Mouse (Mus musculus) forebrain, embryonic 12.5 days (tissue): ENCODE results near the gene Folr1. TPM values are rescaled to one million over a fixed set of nuclear protein-coding genes. Genes with fewer than 3 reads are reported as not detected.
A peak's percentile ranks its signal among the peaks of the same experiment; 100 is the strongest.

Experiments used
- ATAC-seq: fragments of 200-750 bp; cut with Nextera tagmentation; 2 replicates; pipeline ENCODE4 v1.8.0; 2017; ENCODE audit warnings: moderate TSS enrichment; ENCODE audit not compliant: low FRiP score
- H3K27ac ChIP-seq: fragments of 300-500 bp; sonication (generic); 2 replicates; pipeline ENCODE4 v1.5.1; 2016; ENCODE audit warnings: mild to moderate bottlenecking
- H3K27me3 ChIP-seq: fragments of 300-500 bp; sonication (generic); 2 replicates; pipeline ENCODE4 v1.6.1; 2016; ENCODE audit warnings: mild to moderate bottlenecking
- H3K36me3 ChIP-seq: fragments of 300-500 bp; sonication (generic); replicated peaks from 2 replicates; pipeline ENCODE4 v1.6.1; 2016; ENCODE audit warnings: mild to moderate bottlenecking
- H3K4me1 ChIP-seq: fragments of 300-500 bp; sonication (generic); 2 replicates; pipeline ENCODE4 v1.6.1; 2016
- H3K4me2 ChIP-seq: fragments of 300-500 bp; sonication (generic); 2 replicates; pipeline ENCODE4 v1.6.1; 2016; ENCODE audit warnings: mild to moderate bottlenecking, moderate library complexity
- H3K4me3 ChIP-seq: fragments of 300-500 bp; sonication (generic); replicated peaks from 2 replicates; pipeline ENCODE4 v1.5.1; 2016; ENCODE audit warnings: mild to moderate bottlenecking
- H3K9ac ChIP-seq: fragments of 300-500 bp; sonication (generic); 2 replicates; pipeline ENCODE4 v1.6.1; 2016; ENCODE audit warnings: mild to moderate bottlenecking
- H3K9me3 ChIP-seq: fragments of 300-500 bp; sonication (generic); 2 replicates; pipeline ENCODE4 v1.6.1; 2016
- WGBS: fragments of 180-500 bp; shearing (Covaris S2); methylation state at CpG from one replicate; pipeline ENCODE4 v1.1.7; 2016; 5-methylcytosine and 5-hydroxymethylcytosine counted together
- polyA plus RNA-seq: library from polyadenylated mRNA; unstranded; fragments of >200 nt; fragmentation: Nextera tagmentation; extraction: Ambion mirVana; gene quantifications from 2 replicates; pipeline ENCODE4 v1.2.1, GENCODE M21; 2016

Gene Folr1
- polyA plus RNA-seq, 1 experiment from 2014 or later: 8.2 TPM

DNA sequence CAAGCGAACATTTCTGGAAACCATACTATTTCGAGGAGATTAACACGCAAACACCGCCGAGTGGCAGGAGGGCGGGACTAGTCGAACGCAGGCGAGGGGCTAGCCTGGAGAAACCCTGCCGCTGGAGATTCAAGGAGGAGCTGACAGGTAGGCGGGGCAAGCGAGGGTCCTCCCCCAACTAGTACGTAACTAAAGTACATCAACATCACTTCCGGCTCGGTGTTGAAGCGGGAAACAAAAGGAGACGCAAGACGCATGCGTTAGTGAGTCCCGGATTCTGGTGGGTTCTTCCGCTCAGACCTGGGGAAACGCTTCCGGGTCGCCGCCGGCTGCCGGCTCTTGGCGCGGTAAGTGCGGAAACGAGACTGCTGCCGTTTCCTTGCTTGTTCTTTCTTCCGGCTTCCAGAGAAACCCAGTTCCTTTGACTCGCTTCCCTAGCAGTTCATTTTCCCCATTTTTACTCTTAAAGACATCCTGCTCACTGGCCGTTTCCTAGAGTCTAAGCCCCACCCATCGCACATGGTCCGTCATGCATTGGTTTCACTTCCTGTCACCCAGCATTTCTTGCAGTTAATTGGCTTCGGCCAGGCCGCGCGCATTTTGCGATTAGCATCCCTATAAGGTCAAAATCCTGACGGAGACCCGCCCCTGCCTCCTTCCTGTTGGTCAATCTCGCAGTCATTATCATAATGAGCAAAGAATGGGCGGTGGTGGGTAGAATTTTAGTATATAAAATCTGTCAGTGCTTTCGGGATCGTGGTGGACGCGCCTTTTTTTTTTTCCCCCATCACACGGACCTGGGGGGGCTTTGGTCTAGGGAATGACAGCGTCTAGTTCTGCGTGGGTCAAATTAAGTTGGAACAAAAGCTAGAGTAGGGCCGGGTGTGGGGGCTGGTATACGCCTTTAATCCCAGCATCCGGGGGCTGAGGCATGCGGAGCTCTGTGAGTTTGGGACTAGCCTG, 25.8 kb upstream of the Folr1 start:
- no peaks in the 10 kb centered on the region; the same call in 1 of the 2 replicates for H3K27me3 ChIP-seq
- peaks cover 12% of the 10 kb centered on the region; the same call in 1 of the 2 replicates for H3K36me3 ChIP-seq
- H3K4me2 ChIP-seq: peak overlapping the region; percentile 56
- ATAC-seq: peak; percentile 98
- H3K9ac ChIP-seq: peak overlapping the region; percentile 53
- WGBS: under 1% methylated on average over 57 of the region's 57 CpGs
- no peaks in the 10 kb centered on the region for H3K9me3 ChIP-seq
- H3K4me1 ChIP-seq: peaks cover 11% of the 10 kb centered on the region
- H3K27ac ChIP-seq: peak overlapping the region; percentile 92
- peak overlapping the region; percentile 55 for H3K4me3 ChIP-seq

DNA sequence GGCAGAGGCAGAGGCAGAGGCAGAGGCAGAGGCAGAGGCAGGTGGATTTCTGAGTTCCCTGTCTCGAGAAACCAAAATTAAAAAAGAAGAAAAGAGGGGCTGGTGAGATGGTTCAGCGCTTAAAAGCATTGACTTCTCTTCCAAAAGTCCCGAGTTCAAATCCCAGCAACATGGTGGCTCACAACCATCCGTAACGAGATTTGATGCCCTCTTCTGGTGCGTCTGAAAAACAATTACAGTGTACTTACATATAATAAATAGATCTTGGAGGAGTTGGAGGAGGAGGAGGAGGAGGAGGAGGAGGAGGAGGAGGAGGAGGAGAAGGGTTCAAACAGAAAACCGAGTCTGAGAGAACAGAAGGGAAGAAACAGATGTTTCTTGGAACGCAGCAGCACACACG, 25.1 kb upstream of the Folr1 start:
- 38% methylated on average over 9 of the region's 9 CpGs for WGBS
- Histone ChIP-seq H3K27ac (peak overlapping the region; percentile 92), H3K4me1 (peaks cover 11% of the 10 kb centered on the region), H3K27me3 (peaks cover 3% of the 10 kb centered on the region; the same call in 1 of the 2 replicates), H3K9ac (peak overlapping the region; percentile 53), H3K4me2 (peak overlapping the region; percentile 47), H3K4me3 (peak overlapping the region; percentile 55), H3K36me3 (peaks cover 12% of the 10 kb centered on the region; the same call in 1 of the 2 replicates), H3K9me3 (no peaks in the 10 kb centered on the region)
- no peak for ATAC-seq

DNA sequence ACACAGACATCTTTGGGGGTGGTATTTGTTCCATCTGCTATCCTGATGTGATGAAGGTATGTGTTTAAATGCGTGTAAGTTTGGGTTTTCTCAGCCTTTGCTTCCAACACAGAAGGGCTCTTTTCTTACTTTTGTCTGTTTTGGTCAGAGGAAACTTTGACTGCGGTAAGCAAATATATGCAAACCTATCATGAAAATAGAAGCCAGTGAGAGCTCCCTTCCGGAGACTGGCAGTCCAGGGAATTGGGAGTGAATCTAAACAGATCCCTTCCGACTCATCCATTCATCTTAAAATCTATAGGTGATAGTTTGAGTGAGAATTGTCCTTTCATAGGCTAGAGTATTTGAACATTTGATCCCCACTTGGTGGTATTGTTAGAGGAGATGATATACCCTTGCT, 17.9 kb upstream of the Folr1 start:
- no peak for ATAC-seq
- H3K9me3 ChIP-seq: no peaks in the 10 kb centered on the region
- WGBS: 84% methylated on average over 4 of the region's 4 CpGs

DNA sequence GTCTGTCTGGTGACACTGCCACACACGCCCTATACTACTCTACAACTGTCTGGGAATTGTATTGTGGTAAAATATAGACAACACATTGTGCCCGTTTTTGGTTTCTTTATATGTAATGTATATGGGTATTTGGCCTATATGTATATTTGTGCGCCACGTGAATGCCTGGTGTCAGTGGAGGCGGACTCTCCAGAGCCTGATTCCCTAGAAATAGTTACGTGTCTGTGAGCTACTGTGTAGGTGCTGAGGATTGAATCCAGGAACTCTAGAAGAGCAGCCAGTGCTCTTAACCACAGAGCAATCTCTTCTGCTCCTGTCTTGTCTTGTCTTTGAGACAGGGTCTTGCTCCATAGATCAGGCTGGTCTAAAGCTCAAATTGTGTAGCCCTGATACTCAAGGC, 15.7 kb upstream of the Folr1 start:
- WGBS: 92% methylated on average over 6 of the region's 6 CpGs
- H3K4me3 ChIP-seq: no peak overlapping the region
- no peaks in the 10 kb centered on the region for H3K9me3 ChIP-seq

More for the DNA sequence above, 17.9 kb upstream of the Folr1 start:
- Histone ChIP-seq H3K4me1 (no peaks in the 10 kb centered on the region), H3K27me3 (peaks cover 5% of the 10 kb centered on the region; the same call in 1 of the 2 replicates), H3K9ac (no peak overlapping the region), H3K27ac (no peak overlapping the region), H3K4me2 (no peak overlapping the region), H3K4me3 (no peak overlapping the region), H3K36me3 (no peaks in the 10 kb centered on the region)

DNA sequence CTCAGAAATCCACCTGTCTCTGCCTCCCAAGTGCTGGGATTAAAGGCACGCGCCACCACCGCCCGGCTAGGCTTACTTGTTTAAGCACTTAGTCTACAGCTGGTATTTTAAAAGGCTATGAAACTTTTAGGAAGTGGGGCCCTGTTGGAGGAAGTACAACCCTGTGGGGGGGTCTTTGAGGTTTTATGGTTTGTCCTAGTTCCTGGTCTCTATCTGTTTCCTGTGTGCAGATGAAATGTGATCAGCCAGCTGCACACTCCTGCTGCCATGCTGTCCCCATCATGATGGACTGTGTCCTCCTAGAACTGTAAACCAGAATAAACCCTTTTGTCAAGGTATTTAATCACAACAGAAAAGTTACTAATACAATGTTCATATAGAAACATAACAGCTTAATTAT, 13.6 kb upstream of the Folr1 start:
- H3K9ac ChIP-seq: no peak overlapping the region
- H3K27ac ChIP-seq: no peak overlapping the region
- H3K4me2 ChIP-seq: no peak overlapping the region
- 97% methylated on average over 4 of the region's 4 CpGs for WGBS
- no peaks in the 10 kb centered on the region for H3K9me3 ChIP-seq
- H3K4me3 ChIP-seq: no peak overlapping the region
- ATAC-seq: no peak
- no peaks in the 10 kb centered on the region for H3K36me3 ChIP-seq
- H3K4me1 ChIP-seq: no peaks in the 10 kb centered on the region
- H3K27me3 ChIP-seq: 0 out of 2 replicates have a peak, but pooled peaks cover 2% of the 10 kb centered on the region

More for the DNA sequence above, 15.7 kb upstream of the Folr1 start:
- no peaks in the 10 kb centered on the region for H3K36me3 ChIP-seq
- ATAC-seq: no peak
- peaks cover 5% of the 10 kb centered on the region; the same call in 1 of the 2 replicates for H3K27me3 ChIP-seq
- no peak overlapping the region for H3K9ac ChIP-seq
- no peaks in the 10 kb centered on the region for H3K4me1 ChIP-seq
- no peak overlapping the region for H3K27ac ChIP-seq
- H3K4me2 ChIP-seq: no peak overlapping the region

DNA sequence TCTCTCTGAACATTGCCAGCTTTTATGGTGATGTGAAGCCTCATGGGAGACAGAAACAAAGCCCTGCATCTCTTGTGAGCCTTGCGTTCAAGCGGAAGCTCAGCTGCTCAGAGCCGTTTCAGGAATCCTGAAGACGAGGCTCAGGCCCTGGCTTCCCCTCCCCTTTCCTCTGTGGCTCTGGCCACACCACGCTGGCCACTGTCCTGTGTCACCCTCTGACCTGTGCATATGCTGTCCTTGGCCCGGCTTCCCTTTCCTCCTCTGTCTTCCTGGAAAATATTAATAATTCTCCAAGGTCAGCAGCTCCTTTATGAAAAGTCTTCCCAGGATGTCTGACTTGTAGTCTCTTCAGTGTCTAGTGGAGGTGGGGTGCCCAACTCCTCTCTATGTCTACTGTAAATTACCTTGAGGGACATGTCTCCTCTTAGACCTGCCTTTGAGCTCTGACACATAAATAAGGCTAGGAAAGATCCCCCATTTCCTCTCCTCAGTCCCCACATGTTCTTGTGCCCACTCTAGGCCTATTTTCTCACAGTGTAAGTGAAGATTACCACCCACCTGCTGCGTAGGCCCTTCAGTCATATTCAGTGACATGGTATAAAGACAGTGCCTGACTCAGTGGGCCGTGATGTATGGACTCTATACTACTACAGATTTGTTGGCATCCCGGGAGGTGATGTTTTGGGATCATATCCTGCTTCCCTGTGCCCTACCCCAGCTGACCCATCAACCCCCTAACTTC, 12.0 kb upstream of the Folr1 start:
- ATAC-seq: no peak

DNA sequence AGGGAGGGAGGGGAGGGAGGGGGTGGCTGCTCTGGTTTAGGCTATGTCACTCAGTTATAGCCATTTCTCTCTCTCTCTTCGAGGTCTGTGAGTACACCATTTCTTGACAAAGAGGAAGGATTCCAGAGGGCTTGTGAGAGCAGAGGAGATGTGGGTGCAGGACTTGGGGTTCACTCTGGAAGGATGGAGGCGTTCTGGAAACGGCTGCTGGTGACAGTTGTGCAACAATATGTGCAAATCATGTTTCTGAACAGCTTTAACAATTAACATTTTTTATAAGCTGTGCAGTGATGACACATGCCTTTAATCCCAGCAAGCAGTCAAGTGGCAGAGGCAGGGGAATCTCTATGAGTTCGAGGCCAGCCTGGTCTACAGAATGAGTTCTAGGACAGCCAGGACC, 10.3 kb upstream of the Folr1 start:
- H3K9me3 ChIP-seq: no peaks in the 10 kb centered on the region
- H3K4me3 ChIP-seq: no peak overlapping the region
- H3K27ac ChIP-seq: no peak overlapping the region
- WGBS: 66% methylated on average over 4 of the region's 4 CpGs
- ATAC-seq: no peak
- H3K4me2 ChIP-seq: no peak overlapping the region
- H3K27me3 ChIP-seq: no peaks in the 10 kb centered on the region
- H3K36me3 ChIP-seq: no peaks in the 10 kb centered on the region
- H3K9ac ChIP-seq: no peak overlapping the region
- H3K4me1 ChIP-seq: no peaks in the 10 kb centered on the region

More for the DNA sequence above, 12.0 kb upstream of the Folr1 start:
- H3K4me2 ChIP-seq: no peak overlapping the region
- no peaks in the 10 kb centered on the region for H3K9me3 ChIP-seq
- H3K27me3 ChIP-seq: no peaks in the 10 kb centered on the region
- H3K4me1 ChIP-seq: no peaks in the 10 kb centered on the region
- no peak overlapping the region for H3K9ac ChIP-seq
- WGBS: 69% methylated on average over 9 of the region's 9 CpGs
- H3K36me3 ChIP-seq: no peaks in the 10 kb centered on the region
- no peak overlapping the region for H3K4me3 ChIP-seq
- no peak overlapping the region for H3K27ac ChIP-seq

DNA sequence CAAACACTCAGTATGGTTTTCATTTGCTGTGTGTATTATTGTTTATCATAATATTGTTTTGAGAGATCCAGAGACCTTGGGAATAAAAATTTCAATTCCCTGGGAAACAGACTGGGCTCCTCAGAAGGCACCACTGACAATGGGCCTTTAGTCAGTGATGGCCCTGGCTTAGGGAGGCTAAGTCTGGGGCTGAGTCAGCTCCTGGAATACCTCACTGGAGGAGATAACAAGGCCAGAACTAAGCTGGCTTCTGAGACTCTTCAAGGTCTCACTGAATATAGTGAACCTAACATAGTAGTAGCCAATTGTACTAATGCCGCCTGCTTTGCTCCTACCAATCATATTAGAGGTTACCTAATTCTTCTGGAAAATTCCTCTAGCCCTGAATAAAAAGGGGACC, 5.4 kb upstream of the Folr1 start:
- Histone ChIP-seq H3K27me3 (no peaks in the 10 kb centered on the region), H3K4me1 (no peaks in the 10 kb centered on the region), H3K4me2 (no peak overlapping the region), H3K36me3 (no peaks in the 10 kb centered on the region), H3K9me3 (no peaks in the 10 kb centered on the region), H3K4me3 (no peak overlapping the region), H3K9ac (no peak overlapping the region), H3K27ac (no peak overlapping the region)
- WGBS: 89% methylated on average over 1 of the region's 1 CpGs
- ATAC-seq: no peak

DNA sequence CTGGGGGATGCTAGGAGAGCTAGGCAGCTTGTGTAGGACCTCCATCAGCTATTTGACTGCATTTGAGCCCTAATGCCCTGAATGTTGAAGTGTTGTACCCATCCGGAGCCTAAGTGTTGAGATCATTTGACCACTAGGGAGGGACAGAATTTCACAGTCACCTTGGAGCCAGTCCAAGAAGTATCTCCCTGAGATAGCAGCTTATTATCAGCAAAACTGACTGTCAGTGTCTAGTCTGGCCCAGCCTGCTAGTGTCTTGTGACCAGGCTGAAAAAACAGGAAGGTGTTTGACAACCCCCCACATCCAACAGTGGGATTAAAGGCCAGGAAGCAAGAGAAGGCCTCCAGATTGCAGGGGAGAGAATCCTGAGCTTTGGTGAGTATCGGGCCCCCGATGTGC, 708 bp upstream of the Folr1 start:
- ATAC-seq: no peak
- H3K4me3 ChIP-seq: no peak overlapping the region
- H3K36me3 ChIP-seq: no peaks in the 10 kb centered on the region
- H3K4me2 ChIP-seq: no peak overlapping the region
- H3K27me3 ChIP-seq: no peaks in the 10 kb centered on the region
- H3K9me3 ChIP-seq: no peaks in the 10 kb centered on the region
- H3K9ac ChIP-seq: no peak overlapping the region
- WGBS: 88% methylated on average over 3 of the region's 3 CpGs
- peaks cover 4% of the 10 kb centered on the region for H3K4me1 ChIP-seq
- no peak overlapping the region for H3K27ac ChIP-seq

DNA sequence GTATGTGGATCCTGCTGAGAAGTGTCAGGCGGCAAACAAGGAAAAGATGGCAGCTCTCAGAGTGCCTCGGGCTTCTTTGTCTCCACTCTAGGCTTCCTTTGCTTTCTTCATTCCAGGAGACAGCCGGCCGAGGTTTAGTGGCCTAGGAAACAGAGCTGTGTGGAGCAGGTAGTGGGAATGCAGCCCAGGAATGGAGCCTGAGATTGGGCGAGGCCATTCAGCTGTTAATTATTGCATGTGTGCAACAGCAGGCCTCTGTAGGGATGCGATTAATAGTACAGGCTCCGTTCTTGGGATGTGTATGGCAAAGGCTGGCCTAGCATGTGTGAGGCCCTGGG, 1.5 kb downstream of the Folr1 start:
- no peaks in the 10 kb centered on the region for H3K36me3 ChIP-seq
- H3K27ac ChIP-seq: peak overlapping the region; percentile 31
- no peak overlapping the region for H3K9ac ChIP-seq
- H3K9me3 ChIP-seq: no peaks in the 10 kb centered on the region
- no peak overlapping the region for H3K4me2 ChIP-seq
- peaks cover 4% of the 10 kb centered on the region for H3K4me1 ChIP-seq
- 61% methylated on average over 7 of the region's 7 CpGs for WGBS
- ATAC-seq: no peak
- no peaks in the 10 kb centered on the region for H3K27me3 ChIP-seq
- H3K4me3 ChIP-seq: no peak overlapping the region

DNA sequence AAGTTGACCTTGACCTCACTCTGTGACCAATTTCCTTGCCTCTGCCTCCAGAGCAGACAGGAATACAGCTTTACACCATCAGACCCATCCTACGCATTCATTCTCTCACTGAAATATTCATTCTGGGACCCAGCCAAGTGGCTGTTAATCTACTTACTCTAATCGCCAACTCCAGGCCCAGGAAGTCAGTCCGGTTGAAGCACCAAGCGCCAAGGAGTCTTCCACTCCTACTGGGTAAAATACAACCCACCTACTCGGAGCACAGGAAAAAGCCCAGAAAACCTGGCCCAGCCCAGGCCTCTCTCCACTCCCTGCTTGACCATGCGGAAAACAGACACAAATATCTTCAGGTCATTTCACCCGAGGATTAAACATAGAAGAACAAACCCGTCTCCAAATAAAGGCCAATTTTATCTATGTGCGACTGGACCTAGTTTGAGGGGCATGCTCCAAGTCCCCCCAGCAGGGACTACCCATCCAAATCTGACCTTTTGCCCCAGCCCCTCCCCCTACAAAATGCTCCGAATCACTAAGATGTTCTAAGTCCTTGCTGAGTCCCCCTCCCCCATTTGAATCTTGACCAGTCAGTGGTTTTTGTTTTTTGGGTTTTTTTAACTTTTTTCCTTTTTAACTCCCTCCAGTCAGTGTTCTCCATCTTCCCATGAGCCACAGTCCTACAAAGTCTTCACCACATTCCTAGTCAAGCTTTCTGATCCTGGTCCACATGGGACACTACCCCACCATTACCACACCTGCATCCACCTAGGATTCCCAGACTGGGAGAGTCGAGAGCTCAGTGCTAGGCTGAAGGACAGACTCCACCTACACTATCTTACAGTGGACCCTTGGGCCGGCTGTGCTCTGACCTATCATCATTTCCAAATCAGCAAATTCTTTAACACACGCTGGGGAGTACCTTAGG, 2.1 kb downstream of the Folr1 start:
- Histone ChIP-seq H3K36me3 (no peaks in the 10 kb centered on the region), H3K4me3 (no peak overlapping the region), H3K4me1 (peaks cover 4% of the 10 kb centered on the region), H3K27ac (peak overlapping the region; percentile 31), H3K4me2 (no peak overlapping the region), H3K27me3 (no peaks in the 10 kb centered on the region), H3K9ac (no peak overlapping the region), H3K9me3 (no peaks in the 10 kb centered on the region)
- ATAC-seq: no peak
- WGBS: 53% methylated on average over 13 of the region's 13 CpGs

DNA sequence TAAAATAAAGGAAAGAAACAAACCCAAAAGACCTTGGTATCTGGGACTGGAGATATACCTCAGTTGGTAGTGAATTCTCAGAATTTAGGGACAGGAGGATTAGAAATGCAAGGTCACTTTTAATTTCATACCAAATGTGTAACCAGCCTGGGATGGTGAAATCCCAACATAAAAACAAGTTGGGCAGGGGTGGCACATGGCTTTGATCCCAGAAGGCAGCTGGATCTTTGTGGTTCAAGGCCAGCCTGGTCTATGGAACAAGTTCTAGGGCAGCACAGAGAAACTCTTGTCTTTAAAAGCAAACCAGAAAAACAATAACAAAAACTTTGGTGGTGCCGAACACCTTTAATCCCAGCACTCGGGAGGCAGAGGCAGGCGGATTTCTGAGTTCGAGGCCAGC, 3.1 kb downstream of the Folr1 start:
- 92% methylated on average over 4 of the region's 4 CpGs for WGBS
- H3K27me3 ChIP-seq: no peaks in the 10 kb centered on the region
- H3K9me3 ChIP-seq: no peaks in the 10 kb centered on the region
- H3K4me1 ChIP-seq: peaks cover 4% of the 10 kb centered on the region
- H3K9ac ChIP-seq: no peak overlapping the region
- H3K4me2 ChIP-seq: no peak overlapping the region
- no peak overlapping the region for H3K27ac ChIP-seq
- ATAC-seq: no peak
- H3K4me3 ChIP-seq: no peak overlapping the region
- H3K36me3 ChIP-seq: no peaks in the 10 kb centered on the region
